ENCODE assay signal across 8 mouse cellular contexts in the genomic region with DNA sequence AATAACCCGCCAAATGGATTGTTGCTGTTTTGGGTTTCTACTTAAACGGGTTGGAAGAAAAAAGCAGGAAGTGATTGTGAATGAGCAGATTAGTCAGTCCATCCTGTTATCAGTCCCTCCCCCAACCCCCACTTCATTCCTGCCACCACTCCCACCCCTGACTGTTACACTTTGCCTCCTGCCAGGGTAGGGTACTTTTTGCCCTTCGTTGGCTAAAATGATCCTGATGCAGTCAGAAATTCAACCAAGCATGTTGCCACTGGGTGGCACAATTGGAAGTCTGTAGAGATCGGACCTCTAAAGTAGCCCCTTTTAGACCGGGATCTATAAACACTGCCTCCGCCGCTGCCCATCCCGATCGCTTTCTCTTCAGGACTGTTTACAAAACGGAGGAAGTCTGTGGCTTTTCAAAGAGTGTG.
DNase-seq lines count a peak whose midpoint lies in the region; ATAC-seq lines count a peak whose summit lies in the region.

No protein-coding gene starts in this region.

- no peak for ATAC-seq in embryonic facial prominence, embryonic 13.5 days (ENCODE audit: insufficient number of reproducible peaks, insufficient read depth, low FRiP score, low TSS enrichment, low read depth)
- ATAC-seq in hindbrain, embryonic 14.5 days (ENCODE audit: low FRiP score): no peak
- ATAC-seq in midbrain, embryonic 13.5 days: 0 out of 2 replicates have a peak, but pooled peaks have one; percentile 40

- H3K36me3 ChIP-seq in embryonic facial prominence, embryonic 13.5 days: no peaks in the 10 kb centered on the region
- no peaks in the 10 kb centered on the region for H3K36me3 ChIP-seq in hindbrain, embryonic 14.5 days (replicated peaks; ENCODE audit: control insufficient read depth, insufficient read depth)
- no peaks in the 10 kb centered on the region for H3K36me3 ChIP-seq in limb, embryonic 10.5 days
- H3K36me3 ChIP-seq in midbrain, embryonic 13.5 days: no peaks in the 10 kb centered on the region

- H3K4me2 ChIP-seq in embryonic facial prominence, embryonic 13.5 days: peak overlapping the region; percentile 53
- H3K4me2 ChIP-seq in hindbrain, embryonic 14.5 days (replicated peaks): peak overlapping the region; percentile 37
- H3K4me2 ChIP-seq in midbrain, embryonic 13.5 days (replicated peaks): peak overlapping the region; percentile 35; the same call in 1 of the 2 replicates

- no peaks in the 10 kb centered on the region for H3K9me3 ChIP-seq in embryonic facial prominence, embryonic 13.5 days
- no peaks in the 10 kb centered on the region for H3K9me3 ChIP-seq in hindbrain, embryonic 14.5 days (ENCODE audit: control insufficient read depth, low read length)
- no peaks in the 10 kb centered on the region for H3K9me3 ChIP-seq in limb, embryonic 10.5 days (replicated peaks)
- H3K9me3 ChIP-seq in midbrain, embryonic 13.5 days: no peaks in the 10 kb centered on the region

- peak overlapping the region; percentile 26; the same call in 1 of the 2 replicates for H3K4me3 ChIP-seq in embryonic facial prominence, embryonic 13.5 days
- H3K4me3 ChIP-seq in hindbrain, embryonic 14.5 days (replicated peaks; ENCODE audit: low read length): no peak overlapping the region
- H3K4me3 ChIP-seq in limb, embryonic 10.5 days: peak overlapping the region; percentile 27; the same call in 1 of the 2 replicates
- 0 out of 2 replicates have a peak overlapping the region, but pooled peaks have one; percentile 9 for H3K4me3 ChIP-seq in midbrain, embryonic 13.5 days (replicated peaks)

- 0 out of 2 replicates have a peak, but pooled peaks cover 3% of the 10 kb centered on the region for H3K27me3 ChIP-seq in embryonic facial prominence, embryonic 13.5 days
- H3K27me3 ChIP-seq in hindbrain, embryonic 14.5 days (ENCODE audit: control insufficient read depth, insufficient read depth, low read length): no peaks in the 10 kb centered on the region
- H3K27me3 ChIP-seq in limb, embryonic 10.5 days (ENCODE audit: low read depth, poor library complexity, severe bottlenecking): peaks cover 6% of the 10 kb centered on the region; the same call in 1 of the 2 replicates
- H3K27me3 ChIP-seq in midbrain, embryonic 13.5 days: no peaks in the 10 kb centered on the region; the same call in 1 of the 2 replicates

- peak; percentile 7 for DNase-seq in ovary, postnatal 36 days (ENCODE audit: low spot score)
- no peak for DNase-seq in ovary, postnatal 10 days (ENCODE audit: low spot score)
- DNase-seq in hindbrain, embryonic 14.5 days (ENCODE audit: low spot score): peak; percentile 70
- DNase-seq in limb, embryonic 10.5 days (ENCODE audit: low spot score): peak; percentile 51
- no peak for DNase-seq in spleen, postnatal 4 days (ENCODE audit: low spot score in 2 of 2)
- no peak for DNase-seq in thymus, postnatal 25 days

- 10% methylated on average over 10 of the region's 10 CpGs for WGBS in embryonic facial prominence, embryonic 13.5 days
- 11% methylated on average over 10 of the region's 10 CpGs for WGBS in hindbrain, embryonic 14.5 days
- 11% methylated on average over 10 of the region's 10 CpGs for WGBS in limb, embryonic 10.5 days
- WGBS in midbrain, embryonic 13.5 days: 14% methylated on average over 10 of the region's 10 CpGs

- peaks cover 20% of the 10 kb centered on the region for H3K4me1 ChIP-seq in embryonic facial prominence, embryonic 13.5 days
- 0 out of 2 replicates have a peak, but pooled peaks cover 2% of the 10 kb centered on the region for H3K4me1 ChIP-seq in hindbrain, embryonic 14.5 days (replicated peaks; ENCODE audit: control insufficient read depth, insufficient read depth, low read length)
- peaks cover 13% of the 10 kb centered on the region for H3K4me1 ChIP-seq in limb, embryonic 10.5 days
- H3K4me1 ChIP-seq in midbrain, embryonic 13.5 days (replicated peaks): 0 out of 2 replicates have a peak, but pooled peaks cover 3% of the 10 kb centered on the region

- H3K9ac ChIP-seq in embryonic facial prominence, embryonic 13.5 days: no peak overlapping the region
- no peak overlapping the region for H3K9ac ChIP-seq in hindbrain, embryonic 14.5 days
- H3K9ac ChIP-seq in midbrain, embryonic 13.5 days (replicated peaks): no peak overlapping the region

- H3K27ac ChIP-seq in embryonic facial prominence, embryonic 13.5 days: no peak overlapping the region
- no peak overlapping the region for H3K27ac ChIP-seq in hindbrain, embryonic 14.5 days
- peak overlapping the region; percentile 25; the same call in 1 of the 2 replicates for H3K27ac ChIP-seq in limb, embryonic 10.5 days
- H3K27ac ChIP-seq in midbrain, embryonic 13.5 days: no peak overlapping the region

Comparison
In these comparisons a context has a peak if more than half of its experiments do, and no peak if none do; other contexts are left out.
1. DNase-seq: peak in ovary, postnatal 36 days (single experiment), hindbrain, embryonic 14.5 days (single experiment) and limb, embryonic 10.5 days (single experiment); none in ovary, postnatal 10 days (single experiment), spleen, postnatal 4 days (0 of 2) and thymus, postnatal 25 days (single experiment).
2. Peak in every context shown above with its lines, with median percentiles within 50 percentile points of each other: H3K4me2 ChIP-seq.